ENCODE assay signal across 25 mouse cellular contexts in genomic region chr12:25036024-25036423, GRCm38 (mm10).
"Had no signal": no experiment of that assay in that cellular context is flagged by ENCODE, and none has a peak within 500 bp of the region (broad histone marks: within the 10 kb centered on the region; RNA-seq: fewer than 3 reads in every experiment).

No protein-coding gene starts in this region.

- H3K9me3 ChIP-seq: heart, embryonic 10.5 days; heart, embryonic 13.5 days; heart, embryonic 15.5 days; intestine, embryonic 15.5 days; limb, embryonic 10.5 days; limb, embryonic 12.5 days; liver, embryonic 13.5 days; liver, embryonic 15.5 days had no signal

- H3K9ac ChIP-seq: heart, embryonic 13.5 days; heart, embryonic 15.5 days; hindbrain, embryonic 14.5 days; intestine, embryonic 15.5 days; limb, embryonic 12.5 days; liver, embryonic 13.5 days; liver, embryonic 15.5 days had no signal

- H3K4me1 ChIP-seq: intestine, embryonic 15.5 days; limb, embryonic 10.5 days; liver, embryonic 13.5 days; liver, embryonic 15.5 days had no signal

- H3K4me2 ChIP-seq: heart, embryonic 13.5 days; heart, embryonic 15.5 days; hindbrain, embryonic 14.5 days; intestine, embryonic 15.5 days; limb, embryonic 12.5 days; liver, embryonic 11.5 days; liver, embryonic 13.5 days; liver, embryonic 15.5 days had no signal

- ATAC-seq: hindbrain, embryonic 16.5 days; inflammation-experienced regulatory T-cells, adult 6 months; intestine, embryonic 15.5 days; intestine, postnatal 0 days had no signal

- H3K27me3 ChIP-seq: heart, embryonic 13.5 days; heart, embryonic 15.5 days; intestine, embryonic 15.5 days; limb, embryonic 12.5 days; liver, embryonic 13.5 days; liver, embryonic 15.5 days had no signal

- DNase-seq: gastrocnemius, postnatal 14 days; gastrocnemius, postnatal 36 days; heart, adult 18-20 months; heart, postnatal 14 days; heart, postnatal 36 days; kidney, adult 18-20 months; kidney, adult 8-10 months; kidney, postnatal 10 days; kidney, postnatal 25 days; kidney, postnatal 4 days; liver; liver, embryonic 13.5 days had no signal

- H3K36me3 ChIP-seq: intestine, embryonic 15.5 days had no signal

- H3K4me3 ChIP-seq: heart, embryonic 10.5 days; heart, embryonic 13.5 days; heart, embryonic 15.5 days; intestine, embryonic 15.5 days; left cerebral cortex, adult 2 months; limb, embryonic 10.5 days; limb, embryonic 12.5 days; liver, embryonic 13.5 days; liver, embryonic 15.5 days had no signal

- H3K27ac ChIP-seq: heart, embryonic 10.5 days; heart, embryonic 13.5 days; heart, embryonic 15.5 days; hindbrain, embryonic 14.5 days; intestine, embryonic 15.5 days; left cerebral cortex, adult 2 months; limb, embryonic 10.5 days; limb, embryonic 12.5 days; liver, embryonic 13.5 days; liver, embryonic 15.5 days had no signal
